Mouse (Mus musculus): ENCODE data around the gene Tial1. TPM values are rescaled to one million over a fixed set of nuclear protein-coding genes. Genes with fewer than 3 reads are reported as not detected.

Tial1 gene
- polyA plus RNA-seq, 1 experiment from 2014 or later: 20.6 TPM

- Histone ChIP-seq H3K9me3 (replicated peaks) (no peaks in the 10 kb centered on the region), H3K9ac (no peak overlapping the region), H3K27me3 (replicated peaks) (no peaks in the 10 kb centered on the region), H3K4me1 (replicated peaks) (peaks cover 2% of the 10 kb centered on the region; the same call in 1 of the 2 replicates), H3K4me3 (no peak overlapping the region), H3K27ac (ENCODE audit: poor library complexity, severe bottlenecking) (no peak overlapping the region), H3K4me2 (no peak overlapping the region), H3K36me3 (peaks cover 43% of the 10 kb centered on the region)
- ATAC-seq (ENCODE audit: insufficient number of reproducible peaks, low FRiP score): no peak
- WGBS: 86% methylated on average over 1 of the region's 1 CpGs
Observed at GRCm38 (mm10) chr7:128452731-128453130, 8.8 kb downstream of the Tial1 start.

- peaks cover 48% of the 10 kb centered on the region for H3K36me3 ChIP-seq
- WGBS: 86% methylated on average over 2 of the region's 2 CpGs
- no peaks in the 10 kb centered on the region for H3K27me3 ChIP-seq (replicated peaks)
- H3K4me1 ChIP-seq (replicated peaks): no peaks in the 10 kb centered on the region
- H3K27ac ChIP-seq (ENCODE audit: poor library complexity, severe bottlenecking): no peak overlapping the region
- H3K4me2 ChIP-seq: no peak overlapping the region
- no peak overlapping the region for H3K9ac ChIP-seq
- peaks cover 5% of the 10 kb centered on the region; the same call in 1 of the 2 replicates for H3K9me3 ChIP-seq (replicated peaks)
- no peak overlapping the region for H3K4me3 ChIP-seq
- no peak for ATAC-seq (ENCODE audit: insufficient number of reproducible peaks, low FRiP score)
Observed at GRCm38 (mm10) chr7:128440584-128440983, 20.9 kb downstream of the Tial1 start.

GRCm38 (mm10) chr7:128439251-128439650, 22.3 kb downstream of the Tial1 start:
- no peak for ATAC-seq (ENCODE audit: insufficient number of reproducible peaks, low FRiP score)
- H3K27ac ChIP-seq (ENCODE audit: poor library complexity, severe bottlenecking): no peak overlapping the region
- 92% methylated on average over 6 of the region's 6 CpGs for WGBS
- no peaks in the 10 kb centered on the region for H3K4me1 ChIP-seq (replicated peaks)
- peaks cover 35% of the 10 kb centered on the region for H3K36me3 ChIP-seq
- H3K9ac ChIP-seq: no peak overlapping the region
- no peak overlapping the region for H3K4me3 ChIP-seq
- H3K9me3 ChIP-seq (replicated peaks): peaks cover 5% of the 10 kb centered on the region; the same call in 1 of the 2 replicates
- no peaks in the 10 kb centered on the region for H3K27me3 ChIP-seq (replicated peaks)
- no peak overlapping the region for H3K4me2 ChIP-seq

GRCm38 (mm10) chr7:128438131-128438530, 23.4 kb downstream of the Tial1 start:
- H3K36me3 ChIP-seq: peaks cover 27% of the 10 kb centered on the region
- H3K9ac ChIP-seq: no peak overlapping the region
- H3K9me3 ChIP-seq (replicated peaks): peaks cover 5% of the 10 kb centered on the region; the same call in 1 of the 2 replicates
- H3K4me3 ChIP-seq: no peak overlapping the region
- no peak overlapping the region for H3K4me2 ChIP-seq
- H3K4me1 ChIP-seq (replicated peaks): no peaks in the 10 kb centered on the region
- H3K27me3 ChIP-seq (replicated peaks): no peaks in the 10 kb centered on the region
- ATAC-seq (ENCODE audit: insufficient number of reproducible peaks, low FRiP score): no peak
- no peak overlapping the region for H3K27ac ChIP-seq (ENCODE audit: poor library complexity, severe bottlenecking)

- Histone ChIP-seq H3K4me3 (no peak overlapping the region), H3K4me2 (no peak overlapping the region), H3K9ac (no peak overlapping the region), H3K36me3 (no peaks in the 10 kb centered on the region), H3K27ac (ENCODE audit: poor library complexity, severe bottlenecking) (no peak overlapping the region), H3K27me3 (replicated peaks) (0 out of 2 replicates have a peak, but pooled peaks cover 4% of the 10 kb centered on the region), H3K4me1 (replicated peaks) (no peaks in the 10 kb centered on the region), H3K9me3 (replicated peaks) (peaks cover 5% of the 10 kb centered on the region; the same call in 1 of the 2 replicates)
- 38% methylated on average over 1 of the region's 1 CpGs for WGBS
- no peak for ATAC-seq (ENCODE audit: insufficient number of reproducible peaks, low FRiP score)
Observed at GRCm38 (mm10) chr7:128433213-128433612, 28.3 kb downstream of the Tial1 start.

GRCm38 (mm10) chr7:128432574-128432973, 28.9 kb downstream of the Tial1 start:
- Histone ChIP-seq H3K27ac (ENCODE audit: poor library complexity, severe bottlenecking) (no peak overlapping the region), H3K9ac (no peak overlapping the region), H3K9me3 (replicated peaks) (peaks cover 5% of the 10 kb centered on the region; the same call in 1 of the 2 replicates), H3K4me3 (no peak overlapping the region), H3K4me2 (no peak overlapping the region), H3K27me3 (replicated peaks) (0 out of 2 replicates have a peak, but pooled peaks cover 4% of the 10 kb centered on the region), H3K4me1 (replicated peaks) (no peaks in the 10 kb centered on the region), H3K36me3 (no peaks in the 10 kb centered on the region)
- WGBS: 73% methylated on average over 10 of the region's 10 CpGs
- no peak for ATAC-seq (ENCODE audit: insufficient number of reproducible peaks, low FRiP score)

- no peak for ATAC-seq (ENCODE audit: insufficient number of reproducible peaks, low FRiP score)
Observed at GRCm38 (mm10) chr7:128422491-128422890, 39.0 kb downstream of the Tial1 start.

GRCm38 (mm10) chr7:128421701-128422100, 39.8 kb downstream of the Tial1 start:
- no peaks in the 10 kb centered on the region for H3K9me3 ChIP-seq (replicated peaks)
- WGBS: 77% methylated on average over 7 of the region's 7 CpGs

More at GRCm38 (mm10) chr7:128422491-128422890, 39.0 kb downstream of the Tial1 start:
- no peak overlapping the region for H3K4me2 ChIP-seq
- no peaks in the 10 kb centered on the region for H3K9me3 ChIP-seq (replicated peaks)
- H3K36me3 ChIP-seq: no peaks in the 10 kb centered on the region
- H3K4me3 ChIP-seq: no peak overlapping the region
- peaks cover 8% of the 10 kb centered on the region; the same call in 1 of the 2 replicates for H3K4me1 ChIP-seq (replicated peaks)
- peaks cover 35% of the 10 kb centered on the region for H3K27me3 ChIP-seq (replicated peaks)
- H3K9ac ChIP-seq: no peak overlapping the region
- no peak overlapping the region for H3K27ac ChIP-seq (ENCODE audit: poor library complexity, severe bottlenecking)
- WGBS: 58% methylated on average over 3 of the region's 3 CpGs

GRCm38 (mm10) chr7:128419690-128420089, 41.8 kb downstream of the Tial1 start:
- no peak overlapping the region for H3K9ac ChIP-seq
- WGBS: 21% methylated on average over 9 of the region's 9 CpGs
- no peaks in the 10 kb centered on the region for H3K36me3 ChIP-seq
- no peak for ATAC-seq (ENCODE audit: insufficient number of reproducible peaks, low FRiP score)
- no peak overlapping the region for H3K27ac ChIP-seq (ENCODE audit: poor library complexity, severe bottlenecking)
- H3K9me3 ChIP-seq (replicated peaks): no peaks in the 10 kb centered on the region
- no peak overlapping the region for H3K4me2 ChIP-seq
- peaks cover 49% of the 10 kb centered on the region for H3K27me3 ChIP-seq (replicated peaks)
- no peak overlapping the region for H3K4me3 ChIP-seq
- H3K4me1 ChIP-seq (replicated peaks): peaks cover 16% of the 10 kb centered on the region

More at GRCm38 (mm10) chr7:128421701-128422100, 39.8 kb downstream of the Tial1 start:
- H3K27me3 ChIP-seq (replicated peaks): peaks cover 37% of the 10 kb centered on the region
- no peak for ATAC-seq (ENCODE audit: insufficient number of reproducible peaks, low FRiP score)
- no peak overlapping the region for H3K4me3 ChIP-seq
- H3K9ac ChIP-seq: no peak overlapping the region
- peaks cover 8% of the 10 kb centered on the region; the same call in 1 of the 2 replicates for H3K4me1 ChIP-seq (replicated peaks)
- no peaks in the 10 kb centered on the region for H3K36me3 ChIP-seq
- no peak overlapping the region for H3K4me2 ChIP-seq
- H3K27ac ChIP-seq (ENCODE audit: poor library complexity, severe bottlenecking): no peak overlapping the region

GRCm38 (mm10) chr7:128417930-128418779, 43.4 kb downstream of the Tial1 start, which contains the start of gene Rgs10:
TSS of gene Rgs10 (minus strand) at chr7:128418758.
- Histone ChIP-seq H3K4me2 (peak within 1 kb of the TSS; percentile 99), H3K36me3 (no peaks in the 10 kb centered on the region), H3K9ac (peak within 1 kb of the TSS; percentile 77), H3K4me1 (replicated peaks) (peaks cover 26% of the 10 kb centered on the region), H3K9me3 (replicated peaks) (no peaks in the 10 kb centered on the region), H3K27me3 (replicated peaks) (peaks cover 49% of the 10 kb centered on the region), H3K4me3 (peak within 1 kb of the TSS; percentile 80), H3K27ac (ENCODE audit: poor library complexity, severe bottlenecking) (no peak within 1 kb of the TSS)
- under 1% methylated on average over 81 of the region's 102 CpGs for WGBS
- ATAC-seq (ENCODE audit: insufficient number of reproducible peaks, low FRiP score): peak; percentile 79

- Histone ChIP-seq H3K27ac (ENCODE audit: poor library complexity, severe bottlenecking) (no peak overlapping the region), H3K27me3 (replicated peaks) (peaks cover 49% of the 10 kb centered on the region)
- 2% methylated on average over 32 of the region's 32 CpGs for WGBS
Observed at GRCm38 (mm10) chr7:128417226-128417929, 44.1 kb downstream of the Tial1 start.

More at GRCm38 (mm10) chr7:128417226-128417929, 44.1 kb downstream of the Tial1 start:
- Histone ChIP-seq H3K4me3 (peak overlapping the region; percentile 80), H3K9me3 (replicated peaks) (no peaks in the 10 kb centered on the region), H3K4me2 (peak overlapping the region; percentile 99), H3K4me1 (replicated peaks) (peaks cover 28% of the 10 kb centered on the region), H3K36me3 (no peaks in the 10 kb centered on the region), H3K9ac (peak overlapping the region; percentile 77)
- ATAC-seq (ENCODE audit: insufficient number of reproducible peaks, low FRiP score): no peak
